Mouse (Mus musculus) liver, adult (tissue): ENCODE results near the gene Hexim2.

ENCODE experiments used
- GATA4 ChIP-seq: IDR thresholded peaks from 2 replicates; pipeline ENCODE4 v1.6.1; 2014; ENCODE audit warnings: mild to moderate bottlenecking, low read length; ENCODE audit not compliant: insufficient replicate concordance

The Hexim2 gene

GRCm38 (mm10) chr11:103117591-103118009 is 14.6 kb upstream of the Hexim2 start:
- no peak for TF ChIP-seq GATA4

DNA sequence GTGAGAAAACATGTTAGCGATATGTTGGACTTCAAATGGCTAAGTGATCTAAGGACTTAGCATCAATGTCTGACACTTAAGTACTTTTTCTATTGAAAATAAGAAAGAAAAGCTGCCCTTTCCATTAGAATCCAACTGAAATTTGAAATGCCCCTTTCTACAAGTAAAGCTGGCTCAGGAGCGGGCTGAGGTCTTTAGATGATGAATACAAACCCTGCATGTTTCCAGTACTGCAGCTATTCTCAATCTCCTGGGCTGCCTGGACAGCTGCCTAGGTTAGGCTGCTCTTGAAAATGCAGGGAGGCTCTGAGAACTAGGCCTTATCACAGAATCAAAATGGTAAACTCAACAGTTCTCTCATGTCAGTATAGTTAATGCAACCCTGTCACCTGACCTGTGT is 13.4 kb upstream of the Hexim2 start:
- TF ChIP-seq GATA4: no peak

DNA sequence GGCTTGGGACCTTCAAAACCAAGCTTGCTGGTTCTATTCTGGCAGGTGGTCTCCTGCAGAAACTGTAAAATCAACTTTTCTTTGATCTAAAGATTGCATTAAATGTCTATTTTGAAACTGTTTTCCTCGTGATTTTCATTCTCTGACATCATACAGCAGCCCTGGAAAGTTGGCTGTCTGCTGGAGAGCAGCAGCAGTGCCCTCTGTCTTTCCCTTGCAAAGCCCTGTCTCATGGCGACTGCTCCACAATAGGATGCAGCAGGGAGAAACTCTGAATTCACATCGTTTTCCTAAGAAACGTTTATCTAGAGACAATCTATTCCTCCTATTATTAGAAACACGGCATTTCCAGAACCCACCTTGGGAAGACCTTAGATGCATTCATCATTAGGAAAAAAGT is 12.6 kb upstream of the Hexim2 start:
- TF ChIP-seq GATA4: no peak

GRCm38 (mm10) chr11:103120315-103120714 is 11.9 kb upstream of the Hexim2 start:
- no peak for TF ChIP-seq GATA4

GRCm38 (mm10) chr11:103132576-103133455 is 587 bp downstream of the Hexim2 start:
- no peak; the same call in 1 of the 2 replicates for TF ChIP-seq GATA4

DNA sequence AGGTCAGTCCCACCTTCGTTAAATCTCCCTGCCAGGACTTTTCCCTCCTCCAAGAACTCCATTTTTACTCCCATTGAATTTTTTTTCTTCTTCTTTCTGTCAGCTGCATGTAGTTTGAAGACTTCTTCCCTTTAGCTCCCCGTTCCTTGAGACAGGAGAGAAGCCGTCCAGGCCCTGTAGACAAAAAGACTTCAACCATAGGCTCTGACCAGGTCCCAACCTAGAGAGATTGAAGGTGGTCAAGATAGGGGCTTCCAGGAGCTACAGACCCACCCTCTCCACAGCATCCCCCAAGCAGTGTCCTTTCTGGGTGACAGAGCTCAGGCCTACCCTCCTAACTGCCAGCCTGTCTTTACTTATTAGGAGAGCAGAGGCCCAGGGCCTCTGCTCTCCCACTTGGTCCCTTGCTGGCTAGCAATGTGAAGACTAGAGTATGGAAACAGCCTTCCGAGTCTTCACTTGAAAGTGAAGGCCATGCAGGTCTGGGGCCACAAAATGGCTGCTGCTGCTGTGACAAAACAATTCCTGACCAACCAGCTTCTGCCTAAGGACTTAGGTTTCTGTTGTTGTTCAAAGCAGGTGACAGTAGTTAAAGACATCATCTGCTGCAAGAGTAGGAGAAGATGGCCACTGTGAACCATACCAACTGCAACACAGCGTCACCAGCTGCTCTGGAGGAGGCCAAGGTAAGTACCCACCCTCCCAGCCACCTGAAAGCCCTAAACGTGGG is 1.4 kb downstream of the Hexim2 start:
- TF ChIP-seq GATA4: no peak

DNA sequence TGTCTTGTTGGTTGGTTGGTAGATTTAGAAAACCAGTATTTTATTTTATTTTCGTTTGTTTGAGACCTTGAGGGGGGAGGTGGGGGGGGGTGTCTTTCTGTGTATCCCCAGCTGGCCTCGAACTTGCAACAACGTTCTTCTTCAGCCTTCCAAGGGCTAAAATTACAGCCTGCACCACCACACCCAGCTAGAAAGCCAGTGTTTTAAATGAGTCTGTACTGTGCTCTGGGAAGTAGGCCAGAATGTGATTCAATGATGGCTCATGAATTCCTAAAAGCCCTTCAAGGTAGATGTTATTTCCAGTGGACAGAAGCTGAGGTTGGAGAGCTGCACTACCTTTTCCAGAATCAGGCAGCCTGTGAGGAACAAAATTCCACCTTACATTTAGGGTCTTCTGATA is 2.0 kb downstream of the Hexim2 start:
- no peak for TF ChIP-seq GATA4

DNA sequence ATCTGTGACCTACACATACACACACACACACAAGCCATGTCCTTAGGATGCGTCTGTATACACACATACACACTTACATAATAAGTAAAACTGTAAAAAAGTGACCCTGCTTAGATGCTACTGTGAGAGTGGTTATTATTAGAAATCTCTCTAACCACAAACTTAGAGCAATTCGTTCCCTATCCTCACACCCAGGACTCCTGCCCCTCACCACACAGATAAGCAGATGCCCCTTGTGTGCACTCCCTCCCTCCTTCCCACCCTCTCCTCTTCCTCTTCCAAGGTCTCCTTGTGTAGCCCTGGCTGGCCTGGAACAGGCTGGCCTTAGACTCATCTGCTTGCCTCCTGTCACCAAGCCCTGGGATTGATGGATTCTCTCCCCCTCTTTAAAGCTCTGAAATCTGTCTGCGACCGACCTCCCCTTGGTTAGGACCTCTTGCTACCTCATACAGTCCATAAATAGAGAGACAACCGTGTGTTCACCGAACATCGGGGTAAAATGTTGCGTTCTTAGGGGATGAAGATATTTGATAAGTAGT is 3.9 kb downstream of the Hexim2 start:
- no peak for TF ChIP-seq GATA4

- no peak for TF ChIP-seq GATA4
These were observed 7.9 kb downstream of the Hexim2 start for GRCm38 (mm10) chr11:103139951-103140762.

- TF ChIP-seq GATA4: no peak
These were observed 8.5 kb downstream of the Hexim2 start for GRCm38 (mm10) chr11:103140763-103141100.

DNA sequence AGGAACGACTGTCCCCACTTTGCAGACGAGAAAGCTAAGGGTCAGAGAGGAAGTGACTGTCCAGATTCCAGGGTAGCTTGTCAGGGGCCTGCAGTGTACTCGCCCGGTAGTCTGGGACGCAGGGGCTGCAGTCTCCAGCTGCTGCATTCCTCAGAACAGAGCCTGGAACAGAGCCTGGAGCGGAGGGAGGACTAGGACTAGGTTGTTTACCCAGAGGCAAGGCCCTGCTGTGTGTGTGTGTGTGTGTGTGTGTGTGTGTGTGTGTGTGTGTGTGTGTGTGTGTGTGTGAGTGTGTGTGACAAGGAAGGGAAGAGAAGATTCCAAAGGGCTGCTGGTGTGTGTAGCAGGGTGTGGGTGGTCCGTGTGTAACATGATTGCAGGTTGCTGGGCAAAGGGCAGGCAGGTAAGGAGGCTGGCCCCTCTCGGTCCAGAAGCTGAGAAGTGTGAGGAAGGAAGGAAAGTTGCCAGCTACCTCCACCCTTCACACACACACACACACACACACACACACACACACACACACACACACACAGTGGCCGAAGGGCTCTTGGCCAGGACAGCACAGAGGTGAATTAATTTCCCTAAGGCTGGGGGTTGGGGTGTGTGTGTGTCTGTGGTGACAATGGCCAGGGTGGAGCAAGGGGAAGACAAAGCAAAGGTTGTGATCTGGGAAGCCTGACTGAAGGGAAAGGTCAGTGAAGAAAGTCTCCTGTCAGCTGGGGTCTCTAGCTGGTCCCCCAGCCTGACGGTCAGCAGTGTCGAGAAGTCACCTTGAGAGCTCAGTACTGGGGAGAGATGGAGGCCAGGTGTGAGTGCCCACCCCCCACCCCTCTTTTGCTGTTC is 9.1 kb downstream of the Hexim2 start:
- no peak for TF ChIP-seq GATA4

DNA sequence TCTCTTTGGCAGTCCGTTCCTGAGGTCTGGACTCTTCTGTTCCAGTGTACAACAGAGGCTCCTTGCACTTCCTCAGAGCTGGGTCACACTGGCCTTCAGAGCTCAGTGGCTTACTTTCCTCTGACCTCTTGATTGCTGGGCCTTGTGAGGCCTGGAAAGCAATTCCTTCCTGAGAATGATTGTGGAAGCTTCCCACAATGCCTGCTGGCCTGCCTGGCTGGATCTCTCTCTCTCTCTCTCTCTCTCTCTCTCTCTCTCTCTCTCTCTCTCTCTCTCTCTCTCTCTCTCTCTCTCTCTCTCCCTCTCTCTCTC is 9.7 kb downstream of the Hexim2 start:
- TF ChIP-seq GATA4: no peak

DNA sequence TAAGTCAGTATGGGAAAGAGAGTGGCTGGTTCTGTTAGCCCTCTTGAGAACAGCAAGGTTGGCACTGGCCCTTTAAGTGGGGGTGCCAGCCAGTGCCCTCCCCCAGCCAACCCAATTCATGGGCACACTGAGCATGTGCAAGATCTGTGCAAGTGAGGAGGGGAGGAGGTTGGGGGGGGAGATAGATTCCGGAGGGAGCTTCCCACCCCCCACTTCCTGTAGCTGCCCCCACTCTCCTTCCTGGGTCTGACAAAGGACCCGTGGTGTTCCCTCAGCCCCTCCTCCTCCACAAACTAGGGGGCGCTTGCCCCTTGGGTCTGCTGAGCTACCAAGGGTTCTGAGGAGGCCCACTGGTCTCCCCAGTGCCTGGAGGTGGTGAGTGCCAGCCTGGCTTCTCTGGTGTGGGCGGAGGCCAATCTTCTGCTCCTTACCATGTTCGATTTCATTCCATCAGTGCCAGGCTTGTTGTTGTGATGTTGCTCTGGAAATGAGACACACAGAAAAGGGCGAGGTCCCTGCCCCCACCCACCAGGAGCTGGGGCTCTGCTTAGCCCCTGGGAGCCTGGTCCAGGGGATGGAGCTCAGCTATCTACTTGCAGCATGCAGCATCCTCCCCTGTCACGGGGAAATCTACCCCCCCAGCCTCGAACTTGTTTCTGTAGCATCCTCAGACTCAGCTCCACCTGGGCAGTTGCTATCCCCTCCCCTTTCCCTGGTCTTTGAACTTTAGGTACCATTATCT is 10.4 kb downstream of the Hexim2 start:
- TF ChIP-seq GATA4: no peak

DNA sequence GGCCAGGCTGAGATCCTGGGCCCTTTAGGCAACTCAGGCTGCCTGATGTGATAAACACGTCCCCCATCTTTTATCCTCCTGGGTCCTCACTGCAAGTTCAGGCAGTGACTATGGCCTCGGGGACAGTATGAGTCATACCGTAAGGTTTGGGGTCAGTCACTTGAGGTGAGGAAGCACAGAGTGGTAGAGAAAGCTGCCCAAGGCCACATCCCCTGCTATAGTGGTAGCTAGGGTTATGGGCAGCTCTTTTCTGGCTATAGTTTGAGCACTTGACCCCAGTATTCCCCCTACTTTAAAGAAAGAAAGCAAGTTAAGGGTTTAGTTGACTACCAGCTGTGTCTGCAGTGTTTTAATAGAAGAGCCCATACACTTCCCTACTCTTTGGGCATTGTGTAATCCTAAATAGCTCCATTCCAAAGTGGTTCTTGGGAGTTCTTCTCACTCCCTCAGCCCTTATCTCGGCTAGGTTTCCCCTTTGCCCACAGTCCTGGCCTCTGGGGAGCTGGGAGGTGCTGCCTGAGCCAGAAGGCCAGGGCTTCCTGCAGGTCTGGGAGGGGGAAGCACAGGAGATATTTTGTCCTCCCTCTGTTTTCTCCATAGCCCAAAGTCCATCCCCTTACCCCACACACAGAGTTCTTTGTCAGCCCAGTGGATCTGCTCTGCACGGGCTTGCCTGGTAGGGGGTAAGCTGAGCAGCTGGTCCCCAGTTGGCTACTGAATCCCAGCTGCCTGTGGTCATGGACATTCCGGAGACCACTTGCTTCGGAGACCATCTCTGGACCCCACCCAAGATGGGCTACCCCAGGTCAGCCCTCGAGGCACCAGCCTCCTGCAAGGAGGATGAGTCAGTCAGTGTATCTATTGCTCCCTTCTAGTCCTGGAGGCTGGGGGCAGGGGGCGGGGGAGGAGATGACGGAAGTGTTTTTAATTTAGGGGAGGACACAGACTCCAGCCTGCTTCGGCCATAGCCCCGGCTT is 12.4 kb downstream of the Hexim2 start:
- no peak for TF ChIP-seq GATA4
